Mouse (Mus musculus): ENCODE data around the gene Ppp1r13b.

The Ppp1r13b gene

DNA sequence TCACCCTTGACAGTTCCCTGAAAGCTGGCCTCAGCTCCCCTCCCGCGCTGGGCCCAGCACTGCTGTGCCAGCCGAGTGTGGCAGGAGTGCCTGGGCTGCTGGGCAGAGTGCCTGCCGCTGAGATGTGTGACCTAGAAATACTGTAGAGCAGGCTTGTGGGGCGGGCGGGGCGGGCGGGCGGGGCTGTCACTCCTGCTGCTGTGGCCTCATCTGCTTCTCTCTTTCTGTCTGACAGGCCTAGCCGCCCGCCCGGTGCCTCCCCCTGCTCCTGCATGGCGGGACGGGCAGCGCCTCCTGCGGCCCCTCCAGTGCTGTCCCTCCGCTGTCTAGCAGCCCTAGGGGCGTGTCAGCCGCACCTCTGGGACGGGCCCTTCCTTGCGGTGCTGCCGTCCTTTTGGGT is 113.8 kb downstream of the Ppp1r13b start:
- DNase-seq (ENCODE audit: low spot score in 2 of 2): no peak

DNA sequence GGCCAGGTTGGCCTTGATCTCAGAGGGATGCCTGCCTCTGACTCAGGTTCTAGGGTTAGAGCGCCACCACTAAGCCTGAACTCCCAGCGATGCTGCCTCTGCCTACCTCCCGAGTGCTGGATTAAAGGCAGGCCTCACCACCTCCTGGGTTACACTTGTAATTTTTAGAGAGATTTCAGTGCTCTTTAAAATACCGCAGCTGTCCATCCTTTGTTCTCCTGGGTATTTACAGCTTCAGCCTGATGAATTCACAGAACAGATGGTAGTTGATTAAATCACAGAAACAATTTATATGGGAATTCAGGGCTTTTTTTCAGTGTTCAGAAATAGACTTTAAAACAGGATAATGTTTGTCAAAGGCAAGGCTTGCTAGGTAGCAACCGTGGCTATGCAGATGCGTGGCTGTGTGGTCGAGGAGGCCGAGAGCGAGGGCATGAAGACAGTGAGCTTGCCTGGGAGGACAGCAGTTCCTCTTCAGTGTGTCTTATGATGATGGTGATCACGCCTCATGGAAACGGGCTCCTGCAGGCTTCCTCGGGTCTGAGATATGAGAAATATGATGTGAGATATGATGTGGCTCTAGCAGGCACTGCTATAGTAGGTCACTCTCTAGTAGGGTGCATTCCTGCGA is 116.3 kb downstream of the Ppp1r13b start:
- DNase-seq (ENCODE audit: low spot score in 2 of 2): no peak

DNA sequence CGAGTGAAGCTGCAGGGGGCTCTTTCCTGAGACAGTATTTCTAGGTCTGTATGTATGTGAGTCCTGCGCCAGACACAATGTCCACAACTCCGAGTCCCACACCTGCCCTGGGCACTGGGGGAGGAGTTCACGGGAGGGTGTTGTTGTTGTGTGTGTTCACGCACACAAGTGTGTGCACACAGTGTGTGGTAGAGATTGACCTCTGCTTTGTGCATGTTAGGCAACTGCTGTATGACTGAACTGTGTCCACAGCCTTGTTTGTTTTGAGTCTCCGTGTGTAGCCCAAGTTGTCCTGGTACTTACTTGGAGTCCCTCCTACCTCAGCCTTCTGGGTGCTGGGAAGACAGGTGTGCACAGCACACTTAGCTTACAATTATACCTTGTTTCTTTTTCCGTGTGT is 117.3 kb downstream of the Ppp1r13b start:
- no peak for DNase-seq (ENCODE audit: low spot score in 2 of 2)

DNA sequence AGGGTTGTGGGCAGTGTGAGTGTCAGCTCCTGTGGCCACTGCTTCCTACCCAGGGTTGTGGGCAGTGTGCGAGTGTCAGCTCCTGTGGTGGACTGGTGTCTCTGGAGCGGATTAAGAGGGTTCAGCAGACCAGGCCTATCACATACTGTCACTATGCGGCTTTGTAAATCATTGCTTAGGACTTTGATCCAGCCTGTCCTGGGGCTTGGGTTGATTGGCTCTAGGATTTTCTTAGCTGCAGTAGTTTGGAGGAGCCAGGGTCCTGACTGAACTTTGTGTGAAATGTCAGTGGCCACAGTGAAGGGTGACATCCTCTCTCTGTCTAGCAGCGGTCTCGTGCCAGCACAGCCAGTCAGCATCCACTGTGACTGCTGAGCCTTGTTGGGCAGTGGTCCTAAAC is 117.8 kb downstream of the Ppp1r13b start:
- DNase-seq (ENCODE audit: low spot score in 2 of 2): no peak

DNA sequence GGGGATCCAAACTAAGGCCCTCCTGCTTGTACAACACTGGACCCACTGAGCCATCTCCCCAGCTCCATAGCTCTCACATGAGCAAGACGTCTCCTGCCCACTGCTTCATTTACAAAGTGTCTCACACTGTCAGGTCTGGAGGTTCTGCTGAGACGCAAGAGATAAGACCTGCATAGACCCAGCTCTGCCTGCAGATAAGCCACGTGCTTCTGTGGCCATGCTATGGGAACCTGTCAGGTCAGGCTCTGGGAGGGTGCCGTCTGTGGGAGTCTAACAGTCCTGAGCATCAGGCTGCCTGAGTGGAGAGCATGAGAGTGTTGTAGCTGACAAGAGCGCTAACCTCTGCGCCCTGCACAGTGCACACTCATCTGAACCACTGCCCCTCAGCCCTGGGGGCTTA is 120.9 kb downstream of the Ppp1r13b start:
- DNase-seq (ENCODE audit: low spot score in 2 of 2): no peak

DNA sequence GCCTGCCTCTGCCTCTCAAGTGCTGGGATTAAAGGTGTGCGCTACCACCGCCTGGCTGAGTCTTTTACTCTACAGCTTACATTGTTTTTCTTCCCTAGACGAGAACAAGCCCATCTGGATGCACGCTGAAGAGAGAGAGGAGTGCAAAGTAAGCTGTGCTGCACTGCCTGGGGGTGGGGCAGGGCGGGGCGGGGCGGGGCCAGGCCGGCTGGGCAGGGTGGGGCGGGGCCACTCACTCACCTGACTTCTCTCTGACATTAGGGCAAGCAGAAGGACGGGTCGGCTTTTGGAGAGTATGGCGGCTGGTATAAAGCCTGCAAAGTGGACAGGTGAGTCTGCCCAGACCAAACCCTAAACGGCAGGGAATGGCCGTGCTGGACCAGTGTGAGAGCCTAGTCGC is 122.7 kb downstream of the Ppp1r13b start:
- DNase-seq (ENCODE audit: low spot score in 2 of 2): no peak

DNA sequence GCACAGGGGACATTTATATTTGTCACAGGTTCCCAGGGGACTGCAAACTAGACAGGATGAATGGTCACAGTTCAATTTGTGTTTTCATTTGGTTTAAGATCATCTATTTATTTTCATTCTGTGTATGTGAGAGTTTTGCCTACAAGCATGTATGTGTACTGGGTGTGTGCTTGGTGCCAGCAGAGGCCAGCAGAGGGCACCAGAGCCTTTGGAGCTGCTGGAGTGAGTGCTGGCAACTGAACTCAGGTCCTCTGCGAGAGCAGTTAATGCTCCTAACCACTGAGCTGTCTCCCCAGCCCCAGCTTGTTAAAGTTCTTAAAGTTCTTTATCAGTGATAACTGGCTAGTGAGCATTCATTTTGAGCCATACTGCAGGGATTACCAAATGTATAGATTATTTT is 128.4 kb downstream of the Ppp1r13b start:
- DNase-seq (ENCODE audit: low spot score in 2 of 2): no peak
